Mouse (Mus musculus) cerebral cortex, adult 2 months (tissue): ENCODE results near the gene Casz1.

Experiments used
- WGBS: fragments of 180-500 bp; shearing (Covaris S2); methylation state at CpG from one replicate; pipeline ENCODE4 v1.1.7; 2018; 5-methylcytosine and 5-hydroxymethylcytosine counted together

Gene Casz1

GRCm38 (mm10) chr4:148876166-148876565 is 71.9 kb downstream of the Casz1 start:
- 56% methylated on average over 9 of the region's 9 CpGs for WGBS

DNA sequence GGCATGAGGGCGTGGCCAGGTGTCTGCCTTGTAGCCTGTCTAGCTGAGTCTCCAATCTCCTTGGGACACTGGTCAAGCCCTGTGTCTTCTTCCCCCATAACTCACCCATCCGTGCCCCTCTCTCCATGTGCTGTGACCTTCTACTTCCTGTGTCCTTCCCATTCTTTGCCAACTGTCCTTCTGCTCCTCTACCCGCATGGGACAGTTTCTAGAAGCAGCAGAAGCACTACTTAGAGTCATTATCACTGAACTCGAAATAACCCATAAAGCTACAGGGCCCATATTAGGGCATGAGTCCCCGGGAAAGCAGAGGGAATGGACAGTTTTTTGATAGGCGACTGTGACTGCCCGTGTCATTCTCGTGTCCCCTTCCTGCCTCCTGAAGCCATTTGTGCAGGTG is 72.6 kb downstream of the Casz1 start:
- 84% methylated on average over 8 of the region's 8 CpGs for WGBS

DNA sequence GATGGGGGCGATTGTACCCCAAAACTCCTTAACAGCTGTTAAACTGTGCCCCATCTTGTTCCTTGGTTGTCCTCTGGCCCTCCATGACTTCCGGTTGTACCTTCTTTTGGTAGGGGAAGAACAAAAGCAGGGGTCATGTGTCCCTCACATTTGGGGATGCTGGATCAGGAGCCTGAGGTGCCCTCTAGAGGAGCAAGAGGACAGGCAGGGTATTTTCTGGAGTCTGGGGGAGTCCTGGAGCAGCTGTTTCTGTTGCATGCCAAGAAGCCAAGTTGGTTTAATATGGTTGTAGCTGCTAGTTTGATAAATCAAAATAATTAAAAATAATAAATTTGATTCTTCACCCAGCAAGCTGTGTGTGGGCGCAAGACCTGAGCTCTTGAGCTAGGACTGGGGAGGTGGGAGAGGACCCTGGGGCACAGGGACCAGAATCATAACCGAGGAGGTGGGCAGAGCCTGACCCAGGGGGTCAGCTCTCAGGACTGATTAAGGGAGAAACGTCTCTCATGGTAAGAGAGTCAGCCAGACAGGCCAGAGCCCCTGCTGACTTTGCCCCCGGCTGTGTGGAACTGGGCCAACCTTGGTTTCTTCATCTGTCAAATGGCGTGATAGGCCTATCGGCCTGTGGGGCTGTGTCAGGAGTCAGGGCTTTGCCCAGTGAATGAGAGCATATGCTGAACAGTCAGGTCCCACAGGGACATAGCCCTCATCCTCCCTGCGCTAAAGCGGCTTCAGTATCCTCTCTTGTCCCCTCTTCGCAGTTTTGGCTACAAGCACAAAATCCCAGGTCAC is 74.2 kb downstream of the Casz1 start:
- 71% methylated on average over 11 of the region's 11 CpGs for WGBS

DNA sequence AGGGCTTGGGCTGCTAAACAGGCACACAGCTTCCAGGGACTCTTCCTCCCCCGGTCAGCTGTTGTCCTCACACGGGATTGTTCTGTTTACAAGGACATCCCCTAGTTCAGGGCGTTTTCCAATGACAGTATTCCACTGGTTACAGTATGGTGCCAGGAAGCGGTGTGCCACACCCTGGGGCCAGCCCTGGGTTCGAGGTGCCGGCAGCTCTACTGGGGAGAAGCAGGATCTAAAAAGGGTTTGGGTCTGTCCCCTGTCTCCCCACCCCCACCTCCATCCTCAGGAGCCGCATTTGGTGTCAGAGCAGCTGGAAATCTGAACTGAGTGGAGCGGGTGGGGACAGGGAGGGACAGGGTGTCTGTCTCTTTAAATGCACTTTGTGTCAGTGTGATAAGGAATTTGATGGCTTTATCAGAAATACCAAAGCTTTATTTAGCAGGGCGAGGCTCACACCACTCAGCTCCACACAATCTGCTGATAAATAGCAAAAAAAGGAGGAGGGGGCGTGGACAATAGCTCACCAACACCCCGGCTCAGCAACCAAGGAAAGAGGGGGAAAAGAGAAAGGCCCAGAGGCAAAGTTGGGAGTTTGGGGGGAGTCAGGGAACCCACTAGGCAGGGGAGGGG is 74.9 kb downstream of the Casz1 start:
- 78% methylated on average over 11 of the region's 11 CpGs for WGBS

DNA sequence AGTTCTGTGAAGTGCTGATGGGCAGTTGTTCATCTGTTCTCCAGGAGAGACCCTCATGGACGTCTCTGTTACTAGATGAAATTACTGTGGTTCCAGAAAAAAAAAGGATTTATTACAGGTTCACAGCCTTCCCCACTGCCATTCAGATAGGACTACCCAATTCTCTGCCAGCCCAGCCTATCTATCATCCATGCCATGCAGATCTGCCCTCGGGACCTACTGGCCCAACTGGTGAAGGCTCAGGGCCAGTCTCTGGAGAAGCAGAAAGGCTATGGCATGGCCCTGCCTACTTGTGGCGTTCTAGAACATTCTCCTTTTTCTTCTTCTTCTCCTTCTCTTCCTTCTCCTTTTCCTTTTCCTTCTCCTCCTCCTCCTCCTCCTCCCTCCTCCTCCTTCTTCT is 75.4 kb downstream of the Casz1 start:
- 94% methylated on average over 3 of the region's 3 CpGs for WGBS

DNA sequence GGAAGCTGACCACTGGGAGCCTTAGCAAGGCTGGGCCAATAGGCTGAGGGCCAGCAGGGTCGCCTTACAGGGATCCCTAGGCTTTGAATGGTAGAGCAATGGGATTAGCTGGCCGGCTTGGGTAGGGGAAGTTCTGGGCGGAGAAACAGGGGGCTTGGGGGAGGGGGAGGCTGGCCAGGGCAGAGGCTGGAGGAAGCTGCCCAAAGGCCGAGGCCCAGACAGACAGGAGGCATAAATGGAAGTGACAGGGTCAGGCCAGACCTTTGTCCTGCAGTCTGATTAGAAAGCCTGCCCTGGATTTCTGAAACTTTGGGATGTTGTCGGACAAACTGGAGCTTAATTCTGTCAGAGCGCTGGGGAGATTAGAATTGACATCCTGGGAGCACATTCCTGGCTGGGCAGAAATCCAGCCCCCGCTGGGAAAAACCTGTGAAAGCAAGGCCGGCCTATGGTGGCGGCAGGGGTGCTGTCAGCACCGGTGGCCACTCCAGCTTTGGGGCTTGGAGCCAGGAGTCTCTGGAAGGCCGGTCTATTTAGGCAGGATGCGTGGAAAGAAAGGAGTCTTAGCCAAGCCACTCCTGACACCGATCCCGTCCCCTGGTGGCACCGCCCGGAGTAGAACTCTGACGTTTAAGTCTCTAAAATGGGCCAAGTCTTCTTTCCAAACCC is 76.9 kb downstream of the Casz1 start:
- 54% methylated on average over 17 of the region's 17 CpGs for WGBS

GRCm38 (mm10) chr4:148881838-148882237 is 77.6 kb downstream of the Casz1 start:
- WGBS, result 84% methylated on average over 5 of the region's 5 CpGs

GRCm38 (mm10) chr4:148882360-148882929 is 78.2 kb downstream of the Casz1 start:
- 46% methylated on average over 17 of the region's 17 CpGs for WGBS

DNA sequence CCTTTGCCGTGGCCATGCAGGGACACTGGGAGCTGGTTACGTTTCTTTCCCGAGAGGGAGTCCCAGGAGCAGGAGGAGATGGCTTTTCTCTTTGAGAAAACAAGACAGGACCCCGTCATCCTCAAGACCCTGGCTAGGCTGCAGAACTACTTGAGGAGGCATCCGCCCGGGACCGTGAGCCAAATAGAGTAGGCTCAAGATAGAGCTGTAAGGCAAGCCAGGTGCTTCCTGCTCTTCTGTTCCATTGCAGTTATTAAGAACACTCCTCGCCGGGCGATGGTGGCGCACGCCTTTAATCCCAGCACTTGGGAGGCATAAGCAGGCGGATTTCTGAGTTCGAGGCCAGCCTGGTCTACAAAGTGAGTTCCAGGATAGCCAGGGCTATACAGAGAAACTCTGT is 80.4 kb downstream of the Casz1 start:
- WGBS, result 91% methylated on average over 14 of the region's 14 CpGs

- WGBS, result 30% methylated on average over 10 of the region's 10 CpGs
Observed at GRCm38 (mm10) chr4:148885401-148885800, 81.2 kb downstream of the Casz1 start.

DNA sequence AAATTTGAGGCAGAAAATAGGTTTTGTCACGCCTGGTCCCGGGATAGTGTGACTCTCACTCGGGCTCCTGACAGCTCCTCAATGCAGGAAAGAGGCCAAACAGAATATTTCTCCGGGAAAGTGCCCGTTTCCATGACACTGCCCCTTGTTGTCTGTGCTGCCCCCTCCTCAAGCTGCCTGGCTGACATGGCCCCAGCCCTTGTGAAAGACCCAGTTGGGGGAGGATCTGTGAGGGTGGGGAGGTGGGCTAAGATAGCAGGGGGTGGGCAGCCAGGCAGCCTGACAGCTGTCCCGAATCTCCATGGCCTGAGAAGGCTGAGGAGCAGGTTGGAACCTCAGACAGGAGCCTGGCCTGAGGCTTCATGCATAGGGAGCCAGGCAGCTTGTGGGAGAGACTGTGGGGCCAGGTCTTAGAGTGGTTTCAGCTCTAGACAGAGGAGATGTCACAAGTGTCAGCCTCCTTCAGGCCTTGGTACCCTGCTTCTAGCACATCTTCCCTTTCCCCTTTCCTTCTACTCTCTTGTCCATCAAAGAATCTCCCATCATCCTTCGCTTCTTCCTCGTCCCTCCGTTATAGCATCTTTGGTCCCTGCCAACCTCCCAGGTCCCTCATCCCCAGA is 81.8 kb downstream of the Casz1 start:
- 53% methylated on average over 9 of the region's 9 CpGs for WGBS

DNA sequence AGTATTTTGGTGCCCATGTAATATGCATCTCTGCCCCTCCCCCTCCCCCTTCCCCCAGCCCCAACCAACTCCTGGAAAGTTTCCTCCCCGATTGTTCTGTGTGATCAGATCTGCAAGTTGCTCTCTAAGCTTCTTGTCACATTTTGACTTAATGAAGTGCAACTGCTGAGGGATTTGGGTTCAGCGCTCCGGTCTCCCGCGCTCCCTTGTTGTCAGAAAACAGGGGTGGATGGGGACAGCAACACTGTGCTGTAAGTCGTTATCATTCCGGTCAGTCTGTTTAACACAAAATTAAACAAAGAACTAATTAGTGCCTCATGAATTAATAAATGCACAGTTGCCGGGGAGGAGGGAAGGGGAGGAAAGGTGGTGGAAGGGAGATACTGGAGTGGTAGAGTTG is 84.0 kb downstream of the Casz1 start:
- WGBS, result 35% methylated on average over 8 of the region's 8 CpGs

DNA sequence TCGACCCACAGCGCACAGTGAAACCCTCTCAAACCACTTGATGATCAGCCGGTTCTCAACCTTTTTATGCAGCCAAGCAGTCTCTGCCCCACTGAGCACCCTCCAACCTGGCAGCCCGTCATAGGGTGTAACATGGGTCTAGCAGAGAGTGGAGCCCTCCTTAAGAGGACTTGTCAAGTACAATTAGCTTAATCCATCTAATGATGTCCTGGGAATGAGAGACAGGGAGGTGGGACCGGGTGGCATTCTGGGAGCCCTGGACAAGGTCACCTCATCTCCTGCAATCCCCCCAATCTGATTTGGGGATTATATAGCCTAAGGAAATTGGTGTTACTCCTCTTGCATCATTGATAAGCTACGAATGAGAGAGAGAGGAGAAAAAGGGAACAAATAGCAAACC is 84.8 kb downstream of the Casz1 start:
- WGBS, result 90% methylated on average over 6 of the region's 6 CpGs

DNA sequence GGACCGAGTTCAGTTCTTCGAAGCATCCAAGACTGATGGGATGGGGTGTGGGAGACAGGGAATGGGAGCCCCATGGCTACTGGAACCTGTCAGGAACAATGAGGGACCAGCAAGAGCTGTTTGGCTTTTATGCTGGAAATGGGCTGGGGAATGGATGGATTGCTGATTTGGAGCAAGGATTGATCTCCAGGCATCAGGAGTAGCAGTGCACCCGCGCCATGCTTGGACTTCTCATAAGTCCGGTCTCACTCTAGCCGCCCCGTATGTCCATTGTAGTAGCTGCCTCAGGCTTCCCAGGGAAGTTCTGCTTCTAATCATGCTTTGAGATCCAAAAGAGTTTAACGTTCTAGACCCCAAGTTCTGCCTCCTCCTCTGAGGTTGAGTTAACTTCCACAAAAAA is 86.2 kb downstream of the Casz1 start:
- 74% methylated on average over 8 of the region's 8 CpGs for WGBS

DNA sequence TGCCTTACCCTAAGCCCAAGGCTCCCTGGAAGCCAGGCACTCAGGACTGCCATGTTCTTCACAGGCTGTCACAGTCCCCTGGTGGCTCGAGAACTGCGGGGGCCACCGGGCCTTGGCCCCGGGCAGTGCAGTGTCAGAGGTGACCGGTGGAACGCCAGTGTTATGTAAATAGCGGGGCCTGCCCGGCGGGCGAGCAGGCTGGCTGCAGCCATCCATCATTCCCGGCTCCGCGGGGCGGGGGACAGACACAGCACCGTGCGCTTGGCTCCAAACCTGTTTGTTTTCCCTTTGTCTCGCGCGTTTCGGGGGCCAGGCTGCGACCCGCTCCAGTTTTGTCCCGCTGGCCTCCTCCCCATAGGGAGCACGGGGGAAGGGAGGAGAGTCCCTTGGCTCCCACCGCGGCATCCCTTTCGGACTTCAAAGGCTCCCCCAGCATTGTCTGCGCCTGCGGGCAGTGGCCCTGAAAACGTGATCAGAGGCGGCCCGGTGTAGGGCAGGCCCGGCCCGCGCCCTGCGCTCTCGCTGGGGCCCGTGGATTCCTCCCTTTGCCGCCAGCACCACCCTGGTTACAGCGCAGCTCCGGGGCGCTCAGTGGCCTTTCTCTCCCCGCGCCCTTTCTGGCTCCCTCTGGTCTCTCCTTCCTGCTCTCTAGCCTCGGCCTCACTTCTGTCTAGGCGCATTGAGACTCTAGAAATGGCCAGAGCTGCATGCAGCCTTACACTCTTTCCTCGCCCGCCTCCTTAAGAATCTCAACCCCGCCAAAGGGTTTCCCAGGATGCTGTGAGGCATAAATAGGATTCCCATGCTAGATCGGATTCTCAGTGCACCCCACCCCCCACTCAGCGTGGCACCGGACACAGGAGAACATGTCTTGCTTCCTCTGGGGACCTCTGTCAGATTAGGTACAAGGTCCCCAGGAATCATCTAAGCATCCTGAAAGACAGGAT is 86.9 kb downstream of the Casz1 start:
- WGBS, result 12% methylated on average over 52 of the region's 52 CpGs

- WGBS, result 78% methylated on average over 6 of the region's 6 CpGs
Observed at GRCm38 (mm10) chr4:148896125-148896524, 91.9 kb downstream of the Casz1 start.

DNA sequence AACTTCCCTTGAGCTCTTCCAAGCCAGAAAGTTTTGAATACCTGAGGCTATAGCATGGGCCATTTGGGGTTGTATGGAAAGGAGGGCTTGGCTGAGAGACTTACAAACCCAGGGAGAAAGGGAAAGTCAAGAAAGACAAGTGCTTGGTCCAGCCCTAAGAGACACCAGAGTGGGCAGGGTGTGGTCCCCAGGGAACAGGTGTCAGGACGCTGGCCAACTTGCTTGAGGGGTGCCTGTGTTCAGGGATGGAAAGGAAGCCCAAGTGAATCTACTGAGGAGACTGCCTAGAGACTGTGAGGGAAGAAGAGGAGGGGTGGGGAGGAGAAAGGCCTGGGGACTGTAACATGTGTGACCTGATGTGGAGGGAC is 95.7 kb downstream of the Casz1 start:
- WGBS, result 35% methylated on average over 1 of the region's 1 CpGs

- 1% methylated on average over 113 of the region's 123 CpGs for WGBS
Observed at GRCm38 (mm10) chr4:148900295-148901211, 96.3 kb downstream of the Casz1 start.

- WGBS, result 3% methylated on average over 64 of the region's 64 CpGs
Observed at GRCm38 (mm10) chr4:148901275-148902052, 97.2 kb downstream of the Casz1 start.
